Mouse (Mus musculus) CH12.LX (cell line): Measurements from ENCODE around the gene Tnrc6b.

ENCODE experiments used
- CTCF ChIP-seq, 2 experiments: IDR thresholded peaks in 1 of 2; conservative IDR thresholded peaks in 1 of 2; 2 replicates each; pipeline ENCODE4 v1.5.1; 2011 to 2012; ENCODE audit warnings: low read depth in 2 of 2, low read length in 2 of 2, improper control_type of control experiment in 1 of 2, inconsistent platforms in 1 of 2, mild to moderate bottlenecking in 1 of 2, moderate library complexity in 1 of 2
- IRF4 ChIP-seq: IDR thresholded peaks from 2 replicates; pipeline ENCODE4 v1.6.1; 2014; ENCODE audit warnings: low read depth, mild to moderate bottlenecking, inconsistent platforms, low read length, improper control_type of control experiment
- POLR2A ChIP-seq: IDR thresholded peaks from 2 replicates; pipeline ENCODE4 v1.6.1; 2011; ENCODE audit warnings: low read depth, mild to moderate bottlenecking, improper control_type of control experiment, low read length
- TCF12 ChIP-seq: IDR thresholded peaks from 2 replicates; pipeline ENCODE4 v1.6.1; 2014; ENCODE audit warnings: low read depth, mild to moderate bottlenecking, inconsistent platforms, low read length, improper control_type of control experiment

DNA sequence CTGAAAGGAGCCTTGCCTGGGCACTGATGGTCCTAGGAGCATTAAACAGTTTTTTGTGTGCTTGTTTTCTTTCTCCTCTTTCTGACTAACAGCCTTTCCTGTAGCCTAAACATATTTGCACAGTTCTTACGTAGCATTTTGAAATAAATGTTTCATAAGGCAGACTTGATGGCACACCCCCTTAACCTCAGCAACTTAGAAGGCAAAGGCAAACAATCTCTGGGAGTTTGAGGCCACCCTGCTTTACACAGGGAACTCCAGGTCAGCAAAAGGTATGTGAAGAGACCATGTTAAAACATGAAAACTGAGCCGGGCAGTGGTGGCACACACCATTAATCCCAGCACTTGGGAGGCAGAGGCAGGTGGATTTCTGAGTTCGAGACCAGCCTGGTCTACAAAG lies 264.6 kb downstream of the Tnrc6b start:
- TF ChIP-seq CTCF (conservative IDR thresholded peaks at IDR 0.05 in 1 of 2, IDR thresholded peaks at IDR 0.05 in 1 of 2; ENCODE audit: low read depth in 2 of 2, low read length in 2 of 2) (no peak), POLR2A (no peak), IRF4 (no peak), TCF12 (no peak)
